Mouse (Mus musculus) stomach, embryonic 15.5 days (tissue): ENCODE data around the gene Arid2. TPM values are rescaled to one million over a fixed set of nuclear protein-coding genes. Genes with fewer than 3 reads are reported as not detected.

Source experiments
- ATAC-seq: fragments of 200-750 bp; cut with Nextera tagmentation; 2 replicates; pipeline ENCODE4 v1.8.0; 2017; ENCODE audit warnings: low read depth, moderate number of reproducible peaks, moderate TSS enrichment; ENCODE audit not compliant: insufficient read depth, low FRiP score
- H3K27ac ChIP-seq: fragments of 300-500 bp; sonication (generic); 2 replicates; pipeline ENCODE4 v1.5.1; 2015; ENCODE audit warnings: mild to moderate bottlenecking, inconsistent platforms
- H3K27me3 ChIP-seq: fragments of 300-500 bp; sonication (generic); replicated peaks from 2 replicates; pipeline ENCODE4 v1.6.1; 2015; ENCODE audit warnings: inconsistent platforms
- H3K36me3 ChIP-seq: fragments of 300-500 bp; sonication (generic); 2 replicates; pipeline ENCODE4 v1.6.1; 2015; ENCODE audit warnings: inconsistent platforms
- H3K4me1 ChIP-seq: fragments of 300-500 bp; sonication (generic); 2 replicates; pipeline ENCODE4 v1.6.1; 2015; ENCODE audit warnings: inconsistent platforms
- H3K4me2 ChIP-seq: fragments of 300-500 bp; sonication (generic); 2 replicates; pipeline ENCODE4 v1.6.1; 2015; ENCODE audit warnings: mild to moderate bottlenecking, inconsistent platforms
- H3K4me3 ChIP-seq: fragments of 300-500 bp; sonication (generic); replicated peaks from 2 replicates; pipeline ENCODE4 v1.5.1; 2015; ENCODE audit warnings: inconsistent platforms
- H3K9ac ChIP-seq: fragments of 300-500 bp; sonication (generic); 2 replicates; pipeline ENCODE4 v1.6.1; 2015; ENCODE audit warnings: inconsistent platforms
- H3K9me3 ChIP-seq: fragments of 300-500 bp; sonication (generic); 2 replicates; pipeline ENCODE4 v1.6.1; 2016; ENCODE audit warnings: inconsistent platforms
- WGBS: fragments of 180-500 bp; shearing (Covaris S2); methylation state at CpG from one replicate; pipeline ENCODE4 v1.1.7; 2015; 5-methylcytosine and 5-hydroxymethylcytosine counted together
- polyA plus RNA-seq: library from polyadenylated mRNA; unstranded; fragments of >200 nt; fragmentation: Nextera tagmentation; extraction: Ambion mirVana; gene quantifications from 2 replicates; pipeline ENCODE4 v1.2.1, GENCODE M21; 2015

Arid2 gene
- polyA plus RNA-seq, 1 experiment from 2014 or later = 18.4 TPM

GRCm38 (mm10) chr15:96360614-96361013, 73.3 kb downstream of the Arid2 start:
- Histone ChIP-seq H3K27me3 (no peaks in the 10 kb centered on the region), H3K27ac (no peak overlapping the region), H3K36me3 (peaks cover 46% of the 10 kb centered on the region), H3K9ac (no peak overlapping the region), H3K9me3 (no peaks in the 10 kb centered on the region), H3K4me1 (no peaks in the 10 kb centered on the region), H3K4me3 (no peak overlapping the region), H3K4me2 (no peak overlapping the region)
- no peak for ATAC-seq
- 46% methylated on average over 5 of the region's 5 CpGs for WGBS

- Histone ChIP-seq H3K27me3 (no peaks in the 10 kb centered on the region), H3K36me3 (peaks cover 49% of the 10 kb centered on the region), H3K4me3 (no peak overlapping the region), H3K9ac (no peak overlapping the region), H3K27ac (no peak overlapping the region), H3K9me3 (no peaks in the 10 kb centered on the region), H3K4me1 (no peaks in the 10 kb centered on the region), H3K4me2 (no peak overlapping the region)
- ATAC-seq = no peak
- WGBS = 74% methylated on average over 3 of the region's 3 CpGs
These were observed 78.0 kb downstream of the Arid2 start for GRCm38 (mm10) chr15:96365351-96365750.

GRCm38 (mm10) chr15:96366176-96366963, 79.1 kb downstream of the Arid2 start:
- no peaks in the 10 kb centered on the region for H3K9me3 ChIP-seq
- H3K36me3 ChIP-seq = peaks cover 52% of the 10 kb centered on the region
- no peak overlapping the region for H3K9ac ChIP-seq
- H3K4me2 ChIP-seq = no peak overlapping the region
- 79% methylated on average over 11 of the region's 11 CpGs for WGBS
- no peak for ATAC-seq
- no peak overlapping the region for H3K4me3 ChIP-seq
- H3K27ac ChIP-seq = no peak overlapping the region
- H3K27me3 ChIP-seq = no peaks in the 10 kb centered on the region
- no peaks in the 10 kb centered on the region for H3K4me1 ChIP-seq

- no peak for ATAC-seq
- H3K36me3 ChIP-seq = peaks cover 40% of the 10 kb centered on the region
- WGBS = 96% methylated on average over 18 of the region's 18 CpGs
These were observed 84.0 kb downstream of the Arid2 start for GRCm38 (mm10) chr15:96371311-96371710.

GRCm38 (mm10) chr15:96372628-96373027, 85.3 kb downstream of the Arid2 start:
- ATAC-seq = no peak
- H3K9me3 ChIP-seq = no peaks in the 10 kb centered on the region
- no peak overlapping the region for H3K27ac ChIP-seq
- no peaks in the 10 kb centered on the region for H3K4me1 ChIP-seq
- WGBS = 90% methylated on average over 6 of the region's 6 CpGs
- H3K9ac ChIP-seq = no peak overlapping the region
- H3K36me3 ChIP-seq = peaks cover 40% of the 10 kb centered on the region
- no peak overlapping the region for H3K4me2 ChIP-seq
- no peak overlapping the region for H3K4me3 ChIP-seq
- H3K27me3 ChIP-seq = no peaks in the 10 kb centered on the region

More at GRCm38 (mm10) chr15:96371311-96371710, 84.0 kb downstream of the Arid2 start:
- H3K4me3 ChIP-seq = no peak overlapping the region
- no peaks in the 10 kb centered on the region for H3K27me3 ChIP-seq
- H3K9me3 ChIP-seq = no peaks in the 10 kb centered on the region
- H3K4me2 ChIP-seq = no peak overlapping the region
- no peak overlapping the region for H3K27ac ChIP-seq
- no peak overlapping the region for H3K9ac ChIP-seq
- no peaks in the 10 kb centered on the region for H3K4me1 ChIP-seq

GRCm38 (mm10) chr15:96373161-96373560, 85.8 kb downstream of the Arid2 start:
- no peaks in the 10 kb centered on the region for H3K9me3 ChIP-seq
- H3K27me3 ChIP-seq = no peaks in the 10 kb centered on the region
- no peaks in the 10 kb centered on the region for H3K4me1 ChIP-seq
- H3K36me3 ChIP-seq = peaks cover 40% of the 10 kb centered on the region
- no peak overlapping the region for H3K9ac ChIP-seq
- H3K4me3 ChIP-seq = no peak overlapping the region
- H3K4me2 ChIP-seq = no peak overlapping the region
- ATAC-seq = no peak
- H3K27ac ChIP-seq = no peak overlapping the region
- 87% methylated on average over 5 of the region's 5 CpGs for WGBS

- H3K36me3 ChIP-seq = peaks cover 21% of the 10 kb centered on the region
- WGBS = 95% methylated on average over 2 of the region's 2 CpGs
- no peak for ATAC-seq
These were observed 88.9 kb downstream of the Arid2 start for GRCm38 (mm10) chr15:96376214-96376613.

GRCm38 (mm10) chr15:96377263-96377662, 89.9 kb downstream of the Arid2 start:
- peak overlapping the region; percentile 23; the same call in 1 of the 2 replicates for H3K27ac ChIP-seq
- no peaks in the 10 kb centered on the region for H3K4me1 ChIP-seq

More at GRCm38 (mm10) chr15:96376214-96376613, 88.9 kb downstream of the Arid2 start:
- no peak overlapping the region for H3K4me2 ChIP-seq
- no peaks in the 10 kb centered on the region for H3K9me3 ChIP-seq
- H3K27me3 ChIP-seq = no peaks in the 10 kb centered on the region
- H3K27ac ChIP-seq = no peak overlapping the region
- no peak overlapping the region for H3K4me3 ChIP-seq
- no peak overlapping the region for H3K9ac ChIP-seq
- no peaks in the 10 kb centered on the region for H3K4me1 ChIP-seq

GRCm38 (mm10) chr15:96377701-96378100, 90.4 kb downstream of the Arid2 start:
- Histone ChIP-seq H3K27me3 (no peaks in the 10 kb centered on the region), H3K36me3 (peaks cover 10% of the 10 kb centered on the region; the same call in 1 of the 2 replicates), H3K4me3 (no peak overlapping the region), H3K4me2 (no peak overlapping the region), H3K27ac (no peak overlapping the region), H3K4me1 (no peaks in the 10 kb centered on the region), H3K9ac (no peak overlapping the region), H3K9me3 (no peaks in the 10 kb centered on the region)
- no peak for ATAC-seq
- WGBS = 85% methylated on average over 7 of the region's 7 CpGs

More at GRCm38 (mm10) chr15:96377263-96377662, 89.9 kb downstream of the Arid2 start:
- H3K4me2 ChIP-seq = no peak overlapping the region
- no peak overlapping the region for H3K9ac ChIP-seq
- H3K9me3 ChIP-seq = no peaks in the 10 kb centered on the region
- ATAC-seq = no peak
- WGBS = 71% methylated on average over 5 of the region's 5 CpGs
- H3K27me3 ChIP-seq = no peaks in the 10 kb centered on the region
- no peak overlapping the region for H3K4me3 ChIP-seq
- peaks cover 10% of the 10 kb centered on the region; the same call in 1 of the 2 replicates for H3K36me3 ChIP-seq

- H3K9me3 ChIP-seq = no peaks in the 10 kb centered on the region
- H3K27ac ChIP-seq = no peak overlapping the region
- H3K4me2 ChIP-seq = no peak overlapping the region
- no peaks in the 10 kb centered on the region for H3K27me3 ChIP-seq
- no peak for ATAC-seq
- no peaks in the 10 kb centered on the region for H3K4me1 ChIP-seq
- WGBS = 88% methylated on average over 11 of the region's 11 CpGs
- no peak overlapping the region for H3K4me3 ChIP-seq
- H3K36me3 ChIP-seq = peaks cover 17% of the 10 kb centered on the region; the same call in 1 of the 2 replicates
- H3K9ac ChIP-seq = no peak overlapping the region
These were observed 94.9 kb downstream of the Arid2 start for GRCm38 (mm10) chr15:96382223-96382622.

- no peaks in the 10 kb centered on the region for H3K9me3 ChIP-seq
- H3K4me1 ChIP-seq = no peaks in the 10 kb centered on the region
- H3K27me3 ChIP-seq = no peaks in the 10 kb centered on the region
- H3K4me2 ChIP-seq = no peak overlapping the region
- no peak overlapping the region for H3K4me3 ChIP-seq
- ATAC-seq = no peak
- H3K9ac ChIP-seq = no peak overlapping the region
- peaks cover 15% of the 10 kb centered on the region for H3K36me3 ChIP-seq
- H3K27ac ChIP-seq = no peak overlapping the region
- WGBS = 78% methylated on average over 1 of the region's 1 CpGs
These were observed 101.2 kb downstream of the Arid2 start for GRCm38 (mm10) chr15:96388565-96388964.

- 93% methylated on average over 3 of the region's 3 CpGs for WGBS
- Histone ChIP-seq H3K9ac (no peak overlapping the region), H3K36me3 (peaks cover 22% of the 10 kb centered on the region), H3K4me3 (no peak overlapping the region), H3K27me3 (no peaks in the 10 kb centered on the region), H3K9me3 (no peaks in the 10 kb centered on the region), H3K4me2 (no peak overlapping the region), H3K27ac (no peak overlapping the region), H3K4me1 (no peaks in the 10 kb centered on the region)
- no peak for ATAC-seq
These were observed 105.6 kb downstream of the Arid2 start for GRCm38 (mm10) chr15:96392878-96393277.
